Mouse (Mus musculus) ES-E14 (cell line): Measurements from ENCODE around the gene Tbc1d10c.

Experiments used
- CHD2 ChIP-seq: IDR thresholded peaks from 2 replicates; pipeline ENCODE4 v1.6.1; 2014; ENCODE audit warnings: mild to moderate bottlenecking, low read depth, low read length, inconsistent platforms
- MAFK ChIP-seq: IDR thresholded peaks from 2 replicates; pipeline ENCODE4 v1.6.1; 2014; ENCODE audit warnings: mild to moderate bottlenecking, low read depth, low read length, inconsistent platforms; ENCODE audit not compliant: insufficient read depth
- ZNF384 ChIP-seq: IDR thresholded peaks from 2 replicates; pipeline ENCODE4 v1.6.1; 2012; ENCODE audit warnings: low read depth, low read length, inconsistent platforms

- TF ChIP-seq ZNF384 = no peak
- TF ChIP-seq MAFK = no peak
- TF ChIP-seq CHD2 = no peak
Measured at GRCm38 (mm10) chr19:4156073-4156579, 35.0 kb downstream of the Tbc1d10c start.
